Mouse (Mus musculus): ENCODE measurements at regions not wholly inside any gene's neighbourhood (a gene's known extent, or its start where the extent isn't known, plus 50 kb on each side); places are given as distances from the start of the nearest gene placed in this dataset.

DNA sequence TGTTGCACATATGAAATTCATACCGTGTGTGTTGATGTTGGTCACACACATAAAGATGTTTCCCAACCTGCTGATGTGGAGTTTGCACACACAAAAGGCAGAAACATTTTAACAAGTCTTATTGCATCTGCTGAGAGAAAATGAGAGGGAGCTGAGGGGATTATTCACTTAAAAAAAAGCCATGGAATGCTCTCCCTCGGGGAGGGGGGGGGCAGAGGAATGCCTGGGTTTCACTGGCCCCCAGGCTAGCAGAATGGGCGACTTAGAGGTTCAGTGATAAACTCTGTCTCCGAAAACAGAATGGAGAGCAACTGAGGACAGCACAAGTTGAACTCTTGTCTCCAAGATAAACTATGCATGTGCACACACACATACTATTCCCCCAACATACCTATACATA is 392.4 kb upstream of the Id4 start:
- DNase-seq (ENCODE audit: low spot score) = no peak

GRCm38 (mm10) chr13:47869670-47870532 is 391.1 kb upstream of the Id4 start:
- no peak for DNase-seq (ENCODE audit: low spot score)

DNA sequence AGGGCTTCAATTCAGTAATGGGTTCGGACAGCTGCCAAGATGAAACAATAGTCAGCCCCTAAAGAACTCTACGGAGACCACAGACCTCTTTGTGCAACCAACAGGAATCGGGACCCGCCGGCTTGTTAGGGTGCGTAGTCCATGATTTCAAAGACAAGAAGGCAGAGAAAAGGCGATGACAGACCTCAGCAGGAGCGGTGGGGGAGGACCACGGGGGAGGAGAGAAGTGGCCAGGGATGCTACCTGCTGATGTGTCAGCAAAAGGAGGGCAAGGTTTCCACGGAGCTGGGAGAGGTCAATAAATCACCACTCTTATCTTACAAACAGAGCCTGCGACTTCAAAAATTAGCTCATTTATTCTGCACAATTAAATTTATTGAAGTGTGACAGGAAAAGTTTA is 388.4 kb upstream of the Id4 start:
- DNase-seq (ENCODE audit: low spot score) = no peak

GRCm38 (mm10) chr13:47892569-47892968 is 368.5 kb upstream of the Id4 start:
- no peak for DNase-seq (ENCODE audit: low spot score)

GRCm38 (mm10) chr13:47894331-47894730 is 366.7 kb upstream of the Id4 start:
- DNase-seq (ENCODE audit: low spot score) = no peak

DNA sequence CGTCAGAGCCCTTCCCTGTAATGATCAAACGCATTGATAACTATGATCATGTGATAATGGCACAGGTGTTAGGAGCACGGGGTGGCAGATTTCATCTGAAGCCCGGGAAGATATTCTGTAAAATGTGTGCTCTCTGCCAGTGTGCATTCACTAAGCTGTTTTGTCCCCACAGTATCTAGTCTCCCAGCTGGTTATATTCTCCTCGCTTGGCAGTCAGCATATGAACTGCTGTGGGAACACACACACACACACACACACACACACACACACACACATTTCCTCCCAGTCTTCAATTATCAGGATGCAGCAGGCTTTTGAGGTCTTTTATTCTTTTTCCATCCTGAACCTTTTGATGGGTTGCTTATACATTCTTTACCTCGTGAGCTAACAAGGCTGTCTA is 365.8 kb upstream of the Id4 start:
- no peak for DNase-seq (ENCODE audit: low spot score)

GRCm38 (mm10) chr13:47896646-47897045 is 364.4 kb upstream of the Id4 start:
- DNase-seq (ENCODE audit: low spot score) = no peak

- no peak for DNase-seq (ENCODE audit: low spot score)
Observed at GRCm38 (mm10) chr13:47909851-47910530, 351.0 kb upstream of the Id4 start.

DNA sequence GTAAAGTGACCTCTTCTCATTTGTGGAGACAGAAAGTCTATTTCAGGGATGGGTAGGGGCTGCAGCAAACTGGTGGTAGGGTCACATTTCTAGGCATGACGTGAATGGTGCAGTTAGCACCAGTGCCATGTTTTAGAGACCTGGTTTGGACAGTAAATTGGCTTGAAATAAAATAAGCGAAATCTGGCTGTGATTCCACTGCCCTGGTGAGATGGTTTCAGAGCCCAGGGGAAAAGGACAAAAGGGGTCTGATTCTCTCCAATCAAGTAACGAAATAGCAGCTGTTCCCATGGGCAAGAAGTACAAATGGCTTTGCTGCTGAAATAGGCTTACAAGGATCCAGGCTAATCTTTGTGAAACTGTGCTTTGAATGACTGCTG is 350.5 kb upstream of the Id4 start:
- no peak for DNase-seq (ENCODE audit: low spot score)

GRCm38 (mm10) chr13:47916456-47916855 is 344.6 kb upstream of the Id4 start:
- DNase-seq (ENCODE audit: low spot score) = peak; percentile 29

DNA sequence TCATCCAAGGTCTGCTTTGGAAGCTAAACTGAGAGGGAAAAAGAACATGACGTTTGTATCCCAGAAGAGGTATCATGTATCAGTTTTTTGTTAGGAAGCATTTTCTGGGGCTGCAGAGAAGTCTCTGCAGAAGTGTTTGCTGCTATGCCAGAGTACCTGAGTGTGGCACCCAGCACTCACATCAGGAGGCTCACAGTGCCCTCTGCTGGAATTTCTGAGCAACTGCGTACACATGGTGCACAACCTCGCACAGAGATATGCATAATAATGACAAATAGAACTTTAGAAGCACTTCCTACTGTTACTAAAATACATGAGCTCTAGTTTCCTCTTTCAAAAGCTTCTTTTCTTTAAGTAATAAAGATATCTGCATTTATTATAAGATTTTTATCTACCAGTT is 343.7 kb upstream of the Id4 start:
- no peak for DNase-seq (ENCODE audit: low spot score)

DNA sequence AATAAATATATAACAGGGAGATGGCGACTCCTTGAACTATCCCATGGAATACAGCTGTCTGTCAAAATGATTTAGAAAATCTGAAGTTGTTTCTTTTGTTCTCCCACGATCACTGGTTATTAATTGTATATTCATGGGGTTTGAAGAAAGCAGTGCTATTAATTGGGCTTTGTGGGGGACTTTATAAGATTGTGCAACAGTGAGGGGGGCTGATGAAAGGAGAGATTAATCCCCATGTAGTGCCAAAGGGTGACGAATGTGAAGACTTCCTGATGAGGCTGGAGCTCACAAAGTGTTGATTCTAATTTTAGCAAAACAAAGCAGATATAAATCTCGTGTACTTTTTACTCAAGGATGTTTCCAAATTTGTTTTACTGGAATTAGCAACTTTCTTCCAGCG is 340.0 kb upstream of the Id4 start:
- no peak for DNase-seq (ENCODE audit: low spot score)

GRCm38 (mm10) chr13:47940696-47941095 is 320.3 kb upstream of the Id4 start:
- DNase-seq (ENCODE audit: low spot score) = no peak

DNA sequence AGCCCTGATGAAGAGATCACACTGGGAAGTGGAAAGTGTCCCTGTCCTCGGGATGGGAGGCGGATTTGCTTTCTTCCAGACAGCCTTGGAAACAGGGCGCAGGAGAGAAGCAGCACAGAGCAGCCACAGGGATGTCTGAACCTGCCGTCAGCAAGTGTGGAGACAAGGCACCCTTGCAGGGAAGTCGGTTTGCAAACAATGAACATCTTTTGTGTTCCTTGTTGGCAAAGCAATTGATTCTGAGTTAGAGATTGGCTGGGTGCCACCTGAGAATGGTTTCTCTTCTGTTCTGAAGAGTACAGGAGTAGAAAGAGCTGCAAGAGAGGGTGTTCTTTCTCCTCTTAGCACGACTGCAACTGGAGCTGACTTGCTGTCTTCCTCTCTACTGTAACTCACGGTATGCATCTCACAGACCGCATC is 318.6 kb upstream of the Id4 start:
- peak; percentile 9 for DNase-seq (ENCODE audit: low spot score)

- no peak for DNase-seq (ENCODE audit: low spot score)
Observed at GRCm38 (mm10) chr13:47943645-47944044, 317.4 kb upstream of the Id4 start.

DNA sequence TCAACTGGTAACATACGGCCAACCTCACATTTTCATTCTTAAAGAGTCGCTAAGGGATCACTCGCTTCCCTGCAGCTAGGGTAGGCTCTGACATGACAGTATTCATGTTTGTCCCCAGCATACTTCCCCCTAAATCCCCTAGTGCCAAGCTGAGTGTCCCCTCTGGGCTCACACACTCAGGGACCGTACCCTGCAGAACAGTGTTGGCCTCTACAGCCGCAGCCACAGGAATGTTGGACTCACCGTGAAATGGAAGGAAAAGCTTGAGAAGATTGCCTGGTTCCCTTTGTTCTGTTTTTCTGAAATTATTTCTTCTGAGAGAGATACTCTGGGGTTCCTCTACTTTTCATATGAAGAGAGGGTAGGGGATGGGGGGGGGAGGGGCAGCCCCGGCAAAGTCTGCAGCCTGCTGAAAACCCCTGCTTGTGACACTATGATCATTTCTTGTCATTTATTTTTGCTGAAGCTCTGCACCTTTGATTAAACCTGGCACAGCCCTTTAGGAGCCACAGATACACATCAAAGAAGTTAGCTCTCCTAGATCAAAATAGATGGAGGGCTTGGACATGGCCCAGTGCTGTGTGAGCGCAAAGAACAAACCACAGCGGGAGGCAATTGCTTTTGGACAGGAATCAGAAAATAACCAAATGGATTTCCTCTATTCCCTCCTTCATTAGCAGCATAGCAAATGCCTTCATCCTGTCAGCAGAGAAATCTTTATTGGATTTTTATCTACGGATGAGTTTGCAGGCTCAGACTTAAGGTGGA is 312.7 kb upstream of the Id4 start:
- DNase-seq (ENCODE audit: low spot score) = no peak

DNA sequence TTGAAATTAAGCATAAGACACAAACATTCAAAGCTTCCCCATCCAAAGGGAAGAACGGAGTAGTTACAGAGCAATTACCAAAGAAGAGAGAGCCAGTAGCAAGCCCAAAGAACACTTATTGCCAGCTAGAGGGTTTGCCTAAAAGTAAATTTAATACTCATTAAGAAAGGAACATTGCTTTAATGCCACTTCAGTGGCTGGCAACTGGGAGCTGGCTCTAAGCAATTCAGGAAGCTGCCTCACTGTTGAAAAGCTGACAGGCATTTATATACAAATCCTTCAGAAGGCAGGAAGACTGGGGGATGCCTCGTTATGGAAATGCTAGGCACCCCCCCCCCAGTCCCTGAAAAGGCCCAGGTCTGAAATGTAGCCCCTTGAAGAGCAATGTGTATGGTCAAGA is 310.6 kb upstream of the Id4 start:
- no peak for DNase-seq (ENCODE audit: low spot score)

GRCm38 (mm10) chr13:47951043-47951442 is 310.0 kb upstream of the Id4 start:
- DNase-seq (ENCODE audit: low spot score) = no peak

GRCm38 (mm10) chr13:47952946-47953345 is 308.1 kb upstream of the Id4 start:
- no peak for DNase-seq (ENCODE audit: low spot score)

DNA sequence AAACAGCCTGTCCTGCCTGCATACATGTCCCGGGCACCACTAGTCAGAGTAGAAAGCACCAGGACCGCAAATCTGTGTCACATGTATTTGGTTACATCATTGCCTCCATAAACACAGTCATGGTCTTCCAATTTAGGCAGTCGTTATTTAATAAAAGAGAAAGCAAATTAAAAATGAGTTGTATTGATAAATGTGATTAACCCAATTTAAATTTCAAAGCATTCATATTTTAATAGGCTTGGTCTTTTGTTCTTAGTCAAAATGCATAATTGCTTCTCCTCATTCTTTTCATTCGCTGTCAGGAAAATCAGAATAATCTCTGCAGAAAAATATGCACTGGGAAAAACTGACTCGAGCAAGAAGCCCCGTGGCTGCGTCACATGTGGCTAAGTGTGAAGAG is 307.3 kb upstream of the Id4 start:
- no peak for DNase-seq (ENCODE audit: low spot score)

DNA sequence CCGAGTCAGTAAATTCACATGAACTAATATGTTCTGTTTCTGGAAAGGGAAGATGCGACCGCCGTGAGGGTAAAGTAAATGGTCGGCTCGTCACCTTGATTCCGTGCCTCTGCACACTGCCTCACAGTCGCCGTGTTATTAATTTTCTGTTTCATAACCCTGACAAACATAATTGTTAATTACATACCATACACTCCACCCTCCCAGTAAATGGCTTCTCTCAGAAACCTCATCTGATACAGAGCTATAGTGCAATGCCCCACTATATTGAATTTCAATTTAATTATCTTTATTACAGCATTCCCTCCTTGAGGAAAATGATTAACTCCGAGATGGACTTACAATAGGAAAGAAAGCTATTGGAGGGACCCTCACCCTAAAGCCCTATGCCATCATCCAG is 305.5 kb upstream of the Id4 start:
- DNase-seq (ENCODE audit: low spot score) = no peak

DNA sequence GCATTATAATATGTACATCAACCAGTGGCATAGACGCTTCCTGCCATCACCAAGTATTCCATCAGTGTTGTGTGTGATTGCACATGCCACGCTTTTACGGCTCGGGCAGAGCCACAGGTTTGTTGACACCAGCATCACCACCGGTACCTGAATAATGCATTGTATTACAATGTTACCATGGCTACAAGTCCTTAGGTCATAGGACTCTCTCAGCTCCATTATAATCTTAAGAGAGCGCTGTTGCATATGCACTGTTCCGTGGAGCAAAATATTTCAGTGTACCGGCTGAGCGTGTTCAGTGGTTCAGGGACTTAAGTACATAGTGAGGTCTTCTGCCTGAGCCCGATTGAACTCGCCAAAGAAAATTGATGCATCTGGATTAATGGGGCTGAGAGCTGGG is 303.4 kb upstream of the Id4 start:
- DNase-seq (ENCODE audit: low spot score) = no peak

GRCm38 (mm10) chr13:47974216-47974615 is 286.8 kb upstream of the Id4 start:
- DNase-seq (ENCODE audit: low spot score) = no peak

Data from testis, postnatal 14 days (tissue).